Mouse (Mus musculus) limb, embryonic 14.5 days (tissue): ENCODE results near the gene Ski. TPM values are rescaled to one million over a fixed set of nuclear protein-coding genes. Genes with fewer than 3 reads are reported as not detected.
"Not testable (repeated sequence)": the region's sequence is repeated elsewhere in the genome, so short reads cannot be mapped to it uniquely, and the experiment has no call there.

Source experiments
- ATAC-seq: fragments of 200-750 bp; cut with Nextera tagmentation; 2 replicates; pipeline ENCODE4 v1.8.0; 2017; ENCODE audit warnings: low read depth, moderate number of reproducible peaks, moderate TSS enrichment; ENCODE audit not compliant: low FRiP score
- DNase-seq: peaks from one replicate; pipeline ENCODE4 v3.0.0-alpha.2; 2015; ENCODE audit warnings: low spot score
- H3K27ac ChIP-seq: fragments of 300-500 bp; sonication (generic); replicated peaks from 2 replicates; pipeline ENCODE4 v1.5.1; 2014; ENCODE audit warnings: low read depth, mild to moderate bottlenecking, low read length, moderate library complexity, mixed read lengths
- H3K27me3 ChIP-seq: fragments of 300-500 bp; sonication (generic); 2 replicates; pipeline ENCODE4 v1.6.1; 2014; ENCODE audit warnings: low read length, mixed read lengths; ENCODE audit not compliant: control insufficient read depth, insufficient read depth
- H3K36me3 ChIP-seq: fragments of 300-500 bp; sonication (generic); 2 replicates; pipeline ENCODE4 v1.6.1; 2014; ENCODE audit warnings: mild to moderate bottlenecking, low read length, moderate library complexity, mixed read lengths; ENCODE audit not compliant: control insufficient read depth, insufficient read depth
- H3K4me1 ChIP-seq: fragments of 300-500 bp; sonication (generic); 2 replicates; pipeline ENCODE4 v1.6.1; 2014; ENCODE audit warnings: antibody characterized with exemption, low read length, mixed read lengths; ENCODE audit not compliant: control insufficient read depth, insufficient read depth
- H3K4me2 ChIP-seq: fragments of 300-500 bp; sonication (generic); replicated peaks from 2 replicates; pipeline ENCODE4 v1.6.1; 2014; ENCODE audit warnings: low read depth, mild to moderate bottlenecking, low read length, moderate library complexity; ENCODE audit not compliant: severe bottlenecking
- H3K4me3 ChIP-seq: fragments of 300-500 bp; sonication (generic); replicated peaks from 2 replicates; pipeline ENCODE4 v1.5.1; 2014; ENCODE audit warnings: low read length
- H3K9ac ChIP-seq: fragments of 300-500 bp; sonication (generic); 2 replicates; pipeline ENCODE4 v1.6.1; 2014; ENCODE audit warnings: mild to moderate bottlenecking, low read depth, low read length, moderate library complexity; ENCODE audit not compliant: severe bottlenecking
- H3K9me3 ChIP-seq: fragments of 300-500 bp; sonication (generic); 2 replicates; pipeline ENCODE4 v1.6.1; 2016; ENCODE audit warnings: low read length; ENCODE audit not compliant: control insufficient read depth
- POLR2A ChIP-seq: fragments of 200-500 bp; IDR thresholded peaks from 2 replicates; pipeline ENCODE4 v1.8.0; 2012; ENCODE audit warnings: inconsistent platforms, mild to moderate bottlenecking, moderate library complexity, borderline replicate concordance; ENCODE audit not compliant: insufficient read depth, insufficient read length; ENCODE audit errors: extremely low read depth
- WGBS: fragments of 180-500 bp; shearing (Covaris S2); extraction: QIAGEN DNeasy Blood & Tissue Kit; methylation state at CpG from one replicate; pipeline ENCODE4 v1.1.7; 2014; 5-methylcytosine and 5-hydroxymethylcytosine counted together
- polyA plus RNA-seq, 2 experiments: library from polyadenylated mRNA; depleted of rRNA in 1 of 2; stranded (reverse) in 1 of 2; unstranded in 1 of 2; fragments of >200 nt; fragmentation: Nextera tagmentation in 1 of 2; extraction: Ambion mirVana in 1 of 2; gene quantifications; 2 replicates each; pipeline versions ENCODE4 v1.2.1 to v1.2.3; 2012 to 2014

Ski gene
- polyA plus RNA-seq, 2 experiments, result 44.0 to 88.7 TPM

DNA sequence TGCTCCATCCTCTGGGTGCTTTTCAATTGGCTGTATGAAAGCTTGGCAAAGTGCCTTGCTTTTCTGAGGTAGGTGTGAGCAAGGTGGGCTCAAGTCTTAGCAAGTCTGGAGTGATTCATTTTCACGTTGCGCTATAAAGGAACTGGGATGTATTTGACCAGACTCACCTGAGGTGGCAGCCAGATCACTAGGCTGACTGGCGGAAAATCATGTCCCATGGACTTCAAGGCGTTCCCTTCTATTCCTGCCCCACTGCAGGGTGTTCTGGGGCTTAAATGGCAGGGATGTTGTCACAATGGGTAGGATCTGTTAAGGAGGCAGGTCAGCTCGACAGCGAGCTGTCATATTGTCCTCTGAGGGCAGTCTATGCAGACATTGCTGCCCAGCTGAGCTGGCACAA is 29.9 kb upstream of the Ski start:
- Histone ChIP-seq H3K9ac (no peak overlapping the region), H3K36me3 (peaks cover 21% of the 10 kb centered on the region), H3K9me3 (no peaks in the 10 kb centered on the region), H3K27ac (no peak overlapping the region; the same call in 1 of the 2 replicates), H3K27me3 (no peaks in the 10 kb centered on the region), H3K4me3 (no peak overlapping the region), H3K4me1 (peaks cover 29% of the 10 kb centered on the region), H3K4me2 (peak overlapping the region; percentile 5; the same call in 1 of the 2 replicates)
- 88% methylated on average over 6 of the region's 6 CpGs for WGBS
- DNase-seq (no peak), ATAC-seq (no peak)
- no peak for TF ChIP-seq POLR2A

DNA sequence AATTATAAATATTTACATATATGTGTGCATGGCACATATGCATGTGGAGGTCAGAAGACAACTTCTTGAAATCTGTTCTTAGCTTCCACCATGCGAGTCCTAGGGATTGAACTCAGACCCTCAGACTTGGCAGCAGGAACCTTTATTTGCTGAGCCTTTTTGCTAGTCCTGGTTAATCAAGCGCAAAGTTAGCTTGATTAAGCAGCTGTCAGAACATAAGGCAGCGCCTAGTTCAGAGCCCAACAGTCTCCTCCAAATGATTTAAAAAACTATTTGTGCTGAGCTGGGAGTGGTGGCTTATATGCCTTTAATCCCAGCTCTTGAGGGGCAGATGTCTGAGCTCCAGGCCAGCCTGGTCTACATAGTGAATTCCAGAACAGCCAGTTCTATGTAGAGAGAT is 28.8 kb upstream of the Ski start:
- Histone ChIP-seq H3K4me3 (peak overlapping the region; percentile 50), H3K9ac (peak overlapping the region; percentile 63; the same call in 1 of the 2 replicates), H3K4me2 (peak overlapping the region; percentile 74), H3K36me3 (peaks cover 15% of the 10 kb centered on the region), H3K27me3 (no peaks in the 10 kb centered on the region), H3K4me1 (peaks cover 38% of the 10 kb centered on the region), H3K9me3 (no peaks in the 10 kb centered on the region), H3K27ac (peak overlapping the region; percentile 96; the same call in 1 of the 2 replicates)
- ATAC-seq (no peak), DNase-seq (no peak)
- 73% methylated on average over 3 of the region's 3 CpGs for WGBS
- TF ChIP-seq POLR2A, result no peak

- Histone ChIP-seq H3K27me3 (no peaks in the 10 kb centered on the region), H3K4me3 (peak overlapping the region; percentile 50), H3K4me1 (peaks cover 44% of the 10 kb centered on the region), H3K9ac (peak overlapping the region; percentile 63), H3K36me3 (peaks cover 9% of the 10 kb centered on the region), H3K4me2 (peak overlapping the region; percentile 74), H3K9me3 (no peaks in the 10 kb centered on the region), H3K27ac (peak overlapping the region; percentile 96)
- ATAC-seq (peak; percentile 13; the same call in 1 of the 2 replicates), DNase-seq (peak; percentile 23)
- no peak for TF ChIP-seq POLR2A
- WGBS, result 12% methylated on average over 23 of the region's 23 CpGs
These were observed 28.1 kb upstream of the Ski start for GRCm38 (mm10) chr4:155250361-155251117.

GRCm38 (mm10) chr4:155249648-155250351 is 27.4 kb upstream of the Ski start, which contains the start of gene Faap20:
Gene Faap20 (plus strand): TSS chr4:155249802.
- Histone ChIP-seq H3K9me3 (no peaks in the 10 kb centered on the region), H3K27me3 (no peaks in the 10 kb centered on the region), H3K4me1 (peaks cover 46% of the 10 kb centered on the region), H3K4me3 (peak within 1 kb of the TSS; percentile 50), H3K27ac (peak within 1 kb of the TSS; percentile 96), H3K36me3 (peaks cover 9% of the 10 kb centered on the region), H3K4me2 (peak within 1 kb of the TSS; percentile 74), H3K9ac (peak within 1 kb of the TSS; percentile 63)
- ATAC-seq (peak; percentile 89), DNase-seq (peak; percentile 93)
- under 1% methylated on average over 38 of the region's 58 CpGs for WGBS
- TF ChIP-seq POLR2A, result 0 out of 2 replicates have a peak, but pooled peaks have one; percentile 74

- under 1% methylated on average over 9 of the region's 9 CpGs for WGBS
- ATAC-seq, result peak; percentile 77
These were observed 26.9 kb upstream of the Ski start for GRCm38 (mm10) chr4:155249257-155249647.

GRCm38 (mm10) chr4:155248054-155248453 is 25.7 kb upstream of the Ski start:
- DNase-seq, H3K27me3 ChIP-seq, H3K36me3 ChIP-seq, H3K9ac ChIP-seq, H3K9me3 ChIP-seq, ATAC-seq, H3K4me3 ChIP-seq, H3K27ac ChIP-seq, H3K4me2 ChIP-seq: not testable (repeated sequence)
- WGBS, result 95% methylated on average over 3 of the region's 3 CpGs
- peaks cover 46% of the 10 kb centered on the region for H3K4me1 ChIP-seq

More at GRCm38 (mm10) chr4:155249257-155249647, 26.9 kb upstream of the Ski start:
- H3K9ac ChIP-seq, result peak overlapping the region; percentile 63
- peak overlapping the region; percentile 96 for H3K27ac ChIP-seq
- no peaks in the 10 kb centered on the region for H3K9me3 ChIP-seq
- no peak for TF ChIP-seq POLR2A
- H3K27me3 ChIP-seq, result no peaks in the 10 kb centered on the region
- peaks cover 8% of the 10 kb centered on the region for H3K36me3 ChIP-seq
- H3K4me2 ChIP-seq, result peak overlapping the region; percentile 74
- peak; percentile 98 for DNase-seq
- peaks cover 46% of the 10 kb centered on the region for H3K4me1 ChIP-seq
- peak overlapping the region; percentile 50 for H3K4me3 ChIP-seq
